In genomic region chr13:112540616-112541015, GRCm38 (mm10) we compare ENCODE assay signal across 30 mouse cellular contexts. TPM values are rescaled to one million over a fixed set of nuclear protein-coding genes. Genes with fewer than 3 reads are reported as not detected.
DNase-seq lines count a peak whose midpoint lies in the region; ATAC-seq lines count a peak whose summit lies in the region.
"Had no signal": no experiment of that assay in that cellular context is flagged by ENCODE, and none has a peak within 500 bp of the region (broad histone marks: within the 10 kb centered on the region; RNA-seq: fewer than 3 reads in every experiment).

No protein-coding gene starts in this region.

- no peak overlapping the region for H3K27ac ChIP-seq in liver, embryonic 12.5 days
- H3K27ac ChIP-seq in liver, embryonic 11.5 days (ENCODE audit: low read depth, low read length), result no peak overlapping the region
- H3K27ac ChIP-seq in liver, embryonic 16.5 days (ENCODE audit: low read length), result no peak overlapping the region
- H3K27ac ChIP-seq in hindbrain, embryonic 14.5 days, result no peak overlapping the region
- H3K27ac ChIP-seq: embryonic facial prominence, embryonic 12.5 days; embryonic facial prominence, embryonic 15.5 days; hindbrain, embryonic 12.5 days; intestine, embryonic 15.5 days had no signal

- H3K9ac ChIP-seq in liver, embryonic 12.5 days, result no peak overlapping the region
- no peak overlapping the region for H3K9ac ChIP-seq in liver, embryonic 11.5 days (ENCODE audit: low read depth, low read length)
- no peak overlapping the region for H3K9ac ChIP-seq in liver, embryonic 16.5 days (ENCODE audit: low read depth, low read length)
- H3K9ac ChIP-seq in hindbrain, embryonic 14.5 days, result no peak overlapping the region
- H3K9ac ChIP-seq: embryonic facial prominence, embryonic 12.5 days; embryonic facial prominence, embryonic 15.5 days; forebrain, postnatal 0 days; hindbrain, embryonic 12.5 days; intestine, embryonic 15.5 days had no signal

- H3K36me3 ChIP-seq in liver, embryonic 12.5 days, result no peaks in the 10 kb centered on the region
- H3K36me3 ChIP-seq in liver, embryonic 11.5 days (ENCODE audit: control insufficient read depth, insufficient read depth, low read length), result no peaks in the 10 kb centered on the region
- no peaks in the 10 kb centered on the region for H3K36me3 ChIP-seq in liver, embryonic 16.5 days (ENCODE audit: control insufficient read depth, insufficient read depth)
- no peaks in the 10 kb centered on the region for H3K36me3 ChIP-seq in hindbrain, embryonic 14.5 days (replicated peaks; ENCODE audit: control insufficient read depth, insufficient read depth)
- H3K36me3 ChIP-seq: embryonic facial prominence, embryonic 12.5 days; embryonic facial prominence, embryonic 15.5 days; G1E; hindbrain, embryonic 12.5 days; intestine, embryonic 15.5 days had no signal

- H3K27me3 ChIP-seq in liver, embryonic 12.5 days (replicated peaks), result no peaks in the 10 kb centered on the region
- no peaks in the 10 kb centered on the region for H3K27me3 ChIP-seq in liver, embryonic 11.5 days (replicated peaks; ENCODE audit: control insufficient read depth, insufficient read depth, low read length)
- no peaks in the 10 kb centered on the region for H3K27me3 ChIP-seq in liver, embryonic 16.5 days (ENCODE audit: control insufficient read depth, insufficient read depth, low read depth, low read length)
- no peaks in the 10 kb centered on the region for H3K27me3 ChIP-seq in hindbrain, embryonic 14.5 days (ENCODE audit: control insufficient read depth, insufficient read depth, low read length)
- H3K27me3 ChIP-seq: embryonic facial prominence, embryonic 12.5 days; embryonic facial prominence, embryonic 15.5 days; hindbrain, embryonic 12.5 days; intestine, embryonic 15.5 days had no signal

- WGBS in liver, embryonic 12.5 days (ENCODE audit: insufficient replicate concordance), result 46% methylated on average over 3 of the region's 3 CpGs
- WGBS in liver, embryonic 11.5 days, result 62% methylated on average over 3 of the region's 3 CpGs
- 48% methylated on average over 3 of the region's 3 CpGs for WGBS in liver, embryonic 16.5 days (ENCODE audit: insufficient replicate concordance)
- WGBS in hindbrain, embryonic 14.5 days, result 77% methylated on average over 3 of the region's 3 CpGs

- H3K4me3 ChIP-seq in liver, embryonic 12.5 days, result no peak overlapping the region
- no peak overlapping the region for H3K4me3 ChIP-seq in liver, embryonic 11.5 days (ENCODE audit: low read depth, low read length)
- H3K4me3 ChIP-seq in liver, embryonic 16.5 days (ENCODE audit: low read depth, low read length), result no peak overlapping the region
- H3K4me3 ChIP-seq in hindbrain, embryonic 14.5 days (replicated peaks; ENCODE audit: low read length), result no peak overlapping the region
- H3K4me3 ChIP-seq: embryonic facial prominence, embryonic 12.5 days; embryonic facial prominence, embryonic 15.5 days; hindbrain, embryonic 12.5 days; intestine, embryonic 15.5 days had no signal

- H3K9me3 ChIP-seq in liver, embryonic 12.5 days (replicated peaks), result no peaks in the 10 kb centered on the region
- H3K9me3 ChIP-seq in liver, embryonic 11.5 days (ENCODE audit: control insufficient read depth, low read length), result no peaks in the 10 kb centered on the region
- H3K9me3 ChIP-seq in liver, embryonic 16.5 days (replicated peaks; ENCODE audit: control insufficient read depth, low read length), result no peaks in the 10 kb centered on the region
- H3K9me3 ChIP-seq in hindbrain, embryonic 14.5 days (ENCODE audit: control insufficient read depth, low read length), result no peaks in the 10 kb centered on the region
- H3K9me3 ChIP-seq: embryonic facial prominence, embryonic 12.5 days; embryonic facial prominence, embryonic 15.5 days; G1E; hindbrain, embryonic 12.5 days; intestine, embryonic 15.5 days had no signal

- peak; percentile 22 for DNase-seq in adrenal gland, postnatal 10 days
- no peak for DNase-seq in adrenal gland, adult 8-10 months
- no peak for DNase-seq in liver, embryonic 11.5 days (ENCODE audit: low spot score)
- DNase-seq in heart, adult 9 months (ENCODE audit: low spot score in 2 of 2), result no peak
- no peak for DNase-seq in hindbrain, embryonic 14.5 days (ENCODE audit: low spot score)
- DNase-seq: adrenal gland, postnatal 25 days; B cell, adult 2 months; cerebellum, adult 11 months; cerebellum, adult 2 months; cerebellum, adult 9-11 months; cerebellum, postnatal 25 days; forebrain, postnatal 0 days; gastrocnemius, adult 2 months; gastrocnemius, postnatal 25 days; heart, adult 18-20 months had no signal

- H3K4me2 ChIP-seq in liver, embryonic 12.5 days, result peak overlapping the region; percentile 22; the same call in 1 of the 2 replicates
- H3K4me2 ChIP-seq in liver, embryonic 11.5 days, result no peak overlapping the region
- H3K4me2 ChIP-seq in liver, embryonic 16.5 days (ENCODE audit: low read depth, low read length), result 0 out of 2 replicates have a peak overlapping the region, but pooled peaks have one; percentile 11
- no peak overlapping the region for H3K4me2 ChIP-seq in hindbrain, embryonic 14.5 days (replicated peaks)
- H3K4me2 ChIP-seq: embryonic facial prominence, embryonic 12.5 days; embryonic facial prominence, embryonic 15.5 days; heart, embryonic 11.5 days; hindbrain, embryonic 12.5 days; intestine, embryonic 15.5 days had no signal

- peaks cover 12% of the 10 kb centered on the region for H3K4me1 ChIP-seq in liver, embryonic 12.5 days
- peaks cover 3% of the 10 kb centered on the region; the same call in 1 of the 2 replicates for H3K4me1 ChIP-seq in liver, embryonic 11.5 days (replicated peaks; ENCODE audit: control insufficient read depth, insufficient read depth, low read length)
- peaks cover 12% of the 10 kb centered on the region for H3K4me1 ChIP-seq in liver, embryonic 16.5 days (ENCODE audit: control insufficient read depth, low read depth, low read length)
- H3K4me1 ChIP-seq in hindbrain, embryonic 14.5 days (replicated peaks; ENCODE audit: control insufficient read depth, insufficient read depth, low read length), result no peaks in the 10 kb centered on the region
- H3K4me1 ChIP-seq: embryonic facial prominence, embryonic 12.5 days; embryonic facial prominence, embryonic 15.5 days; intestine, embryonic 15.5 days had no signal

- ATAC-seq in liver, embryonic 12.5 days, result no peak
- no peak for ATAC-seq in liver, embryonic 11.5 days (replicated peaks; ENCODE audit: low FRiP score)
- no peak for ATAC-seq in liver, embryonic 16.5 days (ENCODE audit: low read depth)
- no peak for ATAC-seq in hindbrain, embryonic 14.5 days (ENCODE audit: low FRiP score)
- ATAC-seq: forebrain, embryonic 14.5 days; forebrain, postnatal 0 days; hindbrain, embryonic 16.5 days; intestine, embryonic 15.5 days; Patski had no signal

RNA-seq across cellular contexts. Expression of gene Il31ra, which starts 53.5 kb away (rescaled TPM):
- under 1 TPM; 0.21 to 0.27 TPM for total RNA-seq in adrenal gland, postnatal 10 days (2021)
- under 1 TPM; 0.10 to 0.26 (median 0.16) TPM for total RNA-seq in adrenal gland, adult 8-10 months (2022)
- 0.06 and 0.14 TPM in 2 replicates for polyA plus RNA-seq in liver, embryonic 12.5 days (2016; fragmentation: Nextera tagmentation; extraction: Ambion mirVana)
- 0.06 and 0.08 TPM in 2 replicates for polyA plus RNA-seq in liver, embryonic 11.5 days (2014; fragmentation: Nextera tagmentation; extraction: Ambion mirVana)
- 0.04 and 0.07 TPM in 2 replicates for polyA plus RNA-seq in liver, embryonic 16.5 days (2015; fragmentation: Nextera tagmentation; extraction: Ambion mirVana)
- polyA plus RNA-seq in hindbrain, embryonic 14.5 days (2014; fragmentation: Nextera tagmentation; extraction: Ambion mirVana), result 0.11 and 0.22 TPM in 2 replicates
- total RNA-seq: CH12.LX; gastrocnemius, postnatal 25 days; heart, adult 18-20 months; heart, postnatal 25 days had no signal
- polyA plus RNA-seq: forebrain, embryonic 11.5 days; G1E; heart, postnatal 0 days; hindbrain, embryonic 12.5 days; Patski had no signal

Comparison
In these comparisons a context has a peak if more than half of its experiments do, and no peak if none do; other contexts are left out.
1. H3K4me2 ChIP-seq: peak in liver, embryonic 12.5 days (single experiment) and liver, embryonic 16.5 days (single experiment); none in liver, embryonic 11.5 days (single experiment) and hindbrain, embryonic 14.5 days (single experiment).